Mouse (Mus musculus): ENCODE data around the gene Smg8.
"Not testable (repeated sequence)": the region's sequence is repeated elsewhere in the genome, so short reads cannot be mapped to it uniquely, and the experiment has no call there.

The Smg8 gene

GRCm38 (mm10) chr11:87086290-87086984 is at the start of gene Smg8:
Gene Smg8, minus strand, starts transcription at chr11:87086774.
- peak; percentile 84 for DNase-seq (ENCODE audit: low read depth, low spot score)

- DNase-seq (ENCODE audit: low read depth, low spot score): no peak
Measured at GRCm38 (mm10) chr11:87136233-87136632, 49.7 kb upstream of the Smg8 start.

- DNase-seq (ENCODE audit: low read depth, low spot score): peak; percentile 82
Measured at GRCm38 (mm10) chr11:87126824-87127816, 40.5 kb upstream of the Smg8 start, which contains the start of gene Trim37. Gene Trim37, plus strand, starts transcription at chr11:87127077.

- no peak for DNase-seq (ENCODE audit: low read depth, low spot score)
Measured at GRCm38 (mm10) chr11:87126281-87126823, 39.8 kb upstream of the Smg8 start.

- no peak for DNase-seq (ENCODE audit: low read depth, low spot score)
Measured at GRCm38 (mm10) chr11:87125562-87125961, 39.0 kb upstream of the Smg8 start.

- no peak for DNase-seq (ENCODE audit: low read depth, low spot score)
Measured at GRCm38 (mm10) chr11:87121864-87122263, 35.3 kb upstream of the Smg8 start.

GRCm38 (mm10) chr11:87110172-87110909 is 23.8 kb upstream of the Smg8 start:
- DNase-seq (ENCODE audit: low read depth, low spot score): no peak

GRCm38 (mm10) chr11:87109519-87110171 is 23.1 kb upstream of the Smg8 start:
- DNase-seq (ENCODE audit: low read depth, low spot score): no peak

GRCm38 (mm10) chr11:87108755-87109518 is 22.4 kb upstream of the Smg8 start, which contains the start of gene Ska2:
Gene Ska2, plus strand, starts transcription at chr11:87109234.
- DNase-seq (ENCODE audit: low read depth, low spot score): peak; percentile 98

GRCm38 (mm10) chr11:87108409-87108754 is 21.8 kb upstream of the Smg8 start, which contains the start of gene Prr11:
Gene Prr11, minus strand, starts transcription at chr11:87108708.
- DNase-seq (ENCODE audit: low read depth, low spot score): no peak

- DNase-seq (ENCODE audit: low read depth, low spot score): no peak
Measured at GRCm38 (mm10) chr11:87087142-87087541, 568 bp upstream of the Smg8 start.

- DNase-seq (ENCODE audit: low read depth, low spot score): no peak
Measured at GRCm38 (mm10) chr11:87085461-87085860, 1.1 kb downstream of the Smg8 start.

- DNase-seq (ENCODE audit: low read depth, low spot score): no peak
Measured at GRCm38 (mm10) chr11:87083712-87084111, 2.9 kb downstream of the Smg8 start.

- DNase-seq (ENCODE audit: low read depth, low spot score): peak; percentile 73
Measured at GRCm38 (mm10) chr11:87073866-87074440, 12.6 kb downstream of the Smg8 start, which contains the start of gene Gdpd1. Gene Gdpd1, minus strand, starts transcription at chr11:87074062.

- DNase-seq (ENCODE audit: low read depth, low spot score): peak; percentile 46
Measured at GRCm38 (mm10) chr11:87073343-87073865, 13.2 kb downstream of the Smg8 start.

GRCm38 (mm10) chr11:87062087-87062486 is 24.5 kb downstream of the Smg8 start:
- no peak for DNase-seq (ENCODE audit: low read depth, low spot score)

GRCm38 (mm10) chr11:87060410-87060809 is 26.2 kb downstream of the Smg8 start:
- no peak for DNase-seq (ENCODE audit: low read depth, low spot score)

GRCm38 (mm10) chr11:87056286-87056685 is 30.3 kb downstream of the Smg8 start:
- DNase-seq (ENCODE audit: low read depth, low spot score): no peak

- DNase-seq (ENCODE audit: low read depth, low spot score): not testable (repeated sequence)
Measured at GRCm38 (mm10) chr11:87048900-87049299, 37.7 kb downstream of the Smg8 start.

Measured in retina, adult 2 months (tissue).